Mouse (Mus musculus) liver, embryonic 13.5 days (tissue): ENCODE measurements around the gene H2afb1. TPM values are rescaled to one million over a fixed set of nuclear protein-coding genes. Genes with fewer than 3 reads are reported as not detected.
"Not testable (repeated sequence)": the region's sequence is repeated elsewhere in the genome, so short reads cannot be mapped to it uniquely, and the experiment has no call there.

ENCODE experiments used
- ATAC-seq: fragments of 200-750 bp; cut with Nextera tagmentation; 2 replicates; pipeline ENCODE4 v1.8.0; 2017; ENCODE audit warnings: low read depth, mild to moderate bottlenecking, moderate number of reproducible peaks, moderate library complexity
- DNase-seq: peaks from one replicate; pipeline ENCODE4 v3.0.0; 2022
- H3K27ac ChIP-seq: fragments of 300-500 bp; sonication (generic); 2 replicates; pipeline ENCODE4 v1.5.1; 2015; ENCODE audit warnings: moderate library complexity, mild to moderate bottlenecking, inconsistent platforms
- H3K27me3 ChIP-seq: fragments of 300-500 bp; sonication (generic); 2 replicates; pipeline ENCODE4 v1.6.1; 2015; ENCODE audit warnings: mild to moderate bottlenecking, inconsistent platforms
- H3K36me3 ChIP-seq: fragments of 300-500 bp; sonication (generic); 2 replicates; pipeline ENCODE4 v1.6.1; 2015; ENCODE audit warnings: mild to moderate bottlenecking, inconsistent platforms
- H3K4me1 ChIP-seq: fragments of 300-500 bp; sonication (generic); replicated peaks from 2 replicates; pipeline ENCODE4 v1.6.1; 2015; ENCODE audit warnings: inconsistent platforms
- H3K4me2 ChIP-seq: fragments of 300-500 bp; sonication (generic); 2 replicates; pipeline ENCODE4 v1.6.1; 2015; ENCODE audit warnings: inconsistent platforms, mild to moderate bottlenecking, moderate library complexity
- H3K4me3 ChIP-seq: fragments of 300-500 bp; sonication (generic); replicated peaks from 2 replicates; pipeline ENCODE4 v1.5.1; 2015; ENCODE audit warnings: mild to moderate bottlenecking, inconsistent platforms
- H3K9ac ChIP-seq: fragments of 300-500 bp; sonication (generic); 2 replicates; pipeline ENCODE4 v1.6.1; 2015; ENCODE audit warnings: mild to moderate bottlenecking, inconsistent platforms
- H3K9me3 ChIP-seq: fragments of 300-500 bp; sonication (generic); replicated peaks from 2 replicates; pipeline ENCODE4 v1.6.1; 2016; ENCODE audit warnings: inconsistent platforms
- WGBS: fragments of 180-500 bp; shearing (Covaris S2); methylation state at CpG from one replicate; pipeline ENCODE4 v1.1.7; 2015; ENCODE audit not compliant: insufficient replicate concordance; 5-methylcytosine and 5-hydroxymethylcytosine counted together
- polyA plus RNA-seq: library from polyadenylated mRNA; unstranded; fragments of >200 nt; fragmentation: Nextera tagmentation; extraction: Ambion mirVana; gene quantifications from 2 replicates; pipeline ENCODE4 v1.2.1, GENCODE M21; 2015

H2afb1 gene
- polyA plus RNA-seq: not detected in 2 replicates

GRCm38 (mm10) chrX:117014457-117014856 is at the start of gene H2afb1:
TSS of gene H2afb1 (plus strand) at chrX:117014757.
- not testable (repeated sequence) for H3K4me3 ChIP-seq, H3K4me2 ChIP-seq, ATAC-seq, H3K9me3 ChIP-seq, H3K4me1 ChIP-seq, H3K27me3 ChIP-seq, H3K9ac ChIP-seq, H3K27ac ChIP-seq, DNase-seq, H3K36me3 ChIP-seq
- 82% methylated on average over 8 of the region's 8 CpGs for WGBS

- Histone ChIP-seq H3K9me3 (no peaks in the 10 kb centered on the region), H3K4me3 (no peak overlapping the region), H3K27ac (no peak overlapping the region), H3K36me3 (no peaks in the 10 kb centered on the region), H3K4me2 (no peak overlapping the region), H3K4me1 (no peaks in the 10 kb centered on the region), H3K27me3 (no peaks in the 10 kb centered on the region), H3K9ac (no peak overlapping the region)
- ATAC-seq: no peak
- WGBS: 61% methylated on average over 2 of the region's 2 CpGs
- no peak for DNase-seq
Measured at GRCm38 (mm10) chrX:117036085-117036484, 21.5 kb downstream of the H2afb1 start.
